Mouse (Mus musculus): ENCODE data around the gene Hoxd4.
A peak's percentile ranks its signal among the peaks of the same experiment; 100 is the strongest.

The Hoxd4 gene

GRCm38 (mm10) chr2:74731799-74732512 is 20.2 kb downstream of the Hoxd4 start:
- no peak for DNase-seq

GRCm38 (mm10) chr2:74732513-74733316 is 21.0 kb downstream of the Hoxd4 start:
- DNase-seq, result no peak

GRCm38 (mm10) chr2:74733317-74733661 is 21.6 kb downstream of the Hoxd4 start:
- peak; percentile 46 for DNase-seq

- no peak for DNase-seq
These were observed 22.0 kb downstream of the Hoxd4 start for GRCm38 (mm10) chr2:74733765-74734164.

GRCm38 (mm10) chr2:74734451-74734850 is 22.7 kb downstream of the Hoxd4 start:
- DNase-seq, result peak; percentile 42

GRCm38 (mm10) chr2:74734996-74735811 is 23.5 kb downstream of the Hoxd4 start:
- DNase-seq, result no peak

GRCm38 (mm10) chr2:74735851-74736687 is 24.3 kb downstream of the Hoxd4 start:
- DNase-seq, result no peak

- no peak for DNase-seq
These were observed 25.2 kb downstream of the Hoxd4 start for GRCm38 (mm10) chr2:74736688-74737577.

GRCm38 (mm10) chr2:74737578-74738070 is 25.9 kb downstream of the Hoxd4 start:
- DNase-seq, result no peak

GRCm38 (mm10) chr2:74738623-74739475 is 27.1 kb downstream of the Hoxd4 start:
- DNase-seq, result no peak

- DNase-seq, result no peak
These were observed 27.7 kb downstream of the Hoxd4 start for GRCm38 (mm10) chr2:74739476-74739800.

GRCm38 (mm10) chr2:74739869-74740268 is 28.1 kb downstream of the Hoxd4 start:
- DNase-seq, result no peak

- peak; percentile 48 for DNase-seq
These were observed 28.8 kb downstream of the Hoxd4 start for GRCm38 (mm10) chr2:74740311-74741091.

- DNase-seq, result no peak
These were observed 29.7 kb downstream of the Hoxd4 start for GRCm38 (mm10) chr2:74741252-74741978.

GRCm38 (mm10) chr2:74741979-74742277 is 30.2 kb downstream of the Hoxd4 start:
- DNase-seq, result no peak

- DNase-seq, result no peak
These were observed 34.0 kb downstream of the Hoxd4 start for GRCm38 (mm10) chr2:74745540-74746297.

GRCm38 (mm10) chr2:74746298-74746921 is 34.7 kb downstream of the Hoxd4 start:
- DNase-seq, result no peak

GRCm38 (mm10) chr2:74747006-74747405 is 35.3 kb downstream of the Hoxd4 start:
- no peak for DNase-seq

All from retina, postnatal 1 day (tissue).